Mouse (Mus musculus): Measurements from ENCODE around the gene Itgav.

Itgav gene

GRCm38 (mm10) chr2:83713946-83714345 lies 10.3 kb upstream of the Itgav start:
- DNase-seq, result no peak

- DNase-seq, result peak; percentile 36
Observed at GRCm38 (mm10) chr2:83714783-83715182, 9.4 kb upstream of the Itgav start.

GRCm38 (mm10) chr2:83718341-83718740 lies 5.9 kb upstream of the Itgav start:
- DNase-seq, result no peak

GRCm38 (mm10) chr2:83721635-83722034 lies 2.6 kb upstream of the Itgav start:
- DNase-seq, result no peak

GRCm38 (mm10) chr2:83722936-83723335 lies 1.3 kb upstream of the Itgav start:
- no peak for DNase-seq

- no peak for DNase-seq
Observed at GRCm38 (mm10) chr2:83723346-83723745, 851 bp upstream of the Itgav start.

- peak; percentile 49 for DNase-seq
Observed at GRCm38 (mm10) chr2:83724827-83725730, 882 bp downstream of the Itgav start.

GRCm38 (mm10) chr2:83725796-83726195 lies 1.6 kb downstream of the Itgav start:
- no peak for DNase-seq

GRCm38 (mm10) chr2:83728238-83728682 lies 4.1 kb downstream of the Itgav start:
- DNase-seq, result no peak

- no peak for DNase-seq
Observed at GRCm38 (mm10) chr2:83729339-83729738, 5.1 kb downstream of the Itgav start.

GRCm38 (mm10) chr2:83732896-83733295 lies 8.7 kb downstream of the Itgav start:
- no peak for DNase-seq

GRCm38 (mm10) chr2:83733981-83734393 lies 9.8 kb downstream of the Itgav start:
- DNase-seq, result no peak

GRCm38 (mm10) chr2:83735276-83735675 lies 11.1 kb downstream of the Itgav start:
- no peak for DNase-seq

- DNase-seq, result no peak
Observed at GRCm38 (mm10) chr2:83736836-83737235, 12.6 kb downstream of the Itgav start.

- no peak for DNase-seq
Observed at GRCm38 (mm10) chr2:83738586-83739251, 14.5 kb downstream of the Itgav start.

GRCm38 (mm10) chr2:83739461-83740124 lies 15.4 kb downstream of the Itgav start:
- no peak for DNase-seq

- DNase-seq, result no peak
Observed at GRCm38 (mm10) chr2:83740601-83741031, 16.4 kb downstream of the Itgav start.

- no peak for DNase-seq
Observed at GRCm38 (mm10) chr2:83742210-83742609, 18.0 kb downstream of the Itgav start.

- no peak for DNase-seq
Observed at GRCm38 (mm10) chr2:83742836-83743235, 18.6 kb downstream of the Itgav start.

GRCm38 (mm10) chr2:83744276-83744952 lies 20.2 kb downstream of the Itgav start:
- DNase-seq, result no peak

GRCm38 (mm10) chr2:83745257-83745656 lies 21.1 kb downstream of the Itgav start:
- DNase-seq, result no peak

- DNase-seq, result no peak
Observed at GRCm38 (mm10) chr2:83748581-83749118, 24.5 kb downstream of the Itgav start.

GRCm38 (mm10) chr2:83753008-83753407 lies 28.8 kb downstream of the Itgav start:
- no peak for DNase-seq
